Mouse (Mus musculus) kidney, adult 18-20 months (tissue): ENCODE results near the gene Arhgap27.
"Not testable (repeated sequence)": the region's sequence is repeated elsewhere in the genome, so short reads cannot be mapped to it uniquely, and the experiment has no call there.

Experiments
- DNase-seq: peaks from one replicate; pipeline ENCODE4 v3.0.0; 2021

Arhgap27 gene

GRCm38 (mm10) chr11:103292152-103292889, 71.2 kb downstream of the Arhgap27 start:
- peak; percentile 40 for DNase-seq

GRCm38 (mm10) chr11:103290841-103291240, 72.7 kb downstream of the Arhgap27 start:
- not testable (repeated sequence) for DNase-seq

GRCm38 (mm10) chr11:103288291-103288963, 75.1 kb downstream of the Arhgap27 start:
- DNase-seq, result no peak

- no peak for DNase-seq
Observed at GRCm38 (mm10) chr11:103286910-103287309, 76.6 kb downstream of the Arhgap27 start.

- no peak for DNase-seq
Observed at GRCm38 (mm10) chr11:103285951-103286350, 77.5 kb downstream of the Arhgap27 start.

GRCm38 (mm10) chr11:103285276-103285675, 78.2 kb downstream of the Arhgap27 start:
- no peak for DNase-seq

- DNase-seq, result no peak
Observed at GRCm38 (mm10) chr11:103281784-103282183, 81.7 kb downstream of the Arhgap27 start.
